11 mouse cellular contexts compared by ENCODE assay signal in genomic region chr14:46999321-47000025, GRCm38 (mm10).
DNase-seq lines count a peak whose midpoint lies in the region; ATAC-seq and TF ChIP-seq lines count a peak whose summit lies in the region.
"Had no signal": no experiment of that assay in that cellular context is flagged by ENCODE, and none has a peak within 500 bp of the region (broad histone marks: within the 10 kb centered on the region; RNA-seq: fewer than 3 reads in every experiment).

No protein-coding gene starts in this region.

- peaks cover 13% of the 10 kb centered on the region for H3K4me1 ChIP-seq in heart, adult 2 months (ENCODE audit: control insufficient read depth, insufficient read depth, low read length)
- peaks cover 50% of the 10 kb centered on the region for H3K4me1 ChIP-seq in heart, embryonic 10.5 days
- peaks cover 18% of the 10 kb centered on the region; the same call in 1 of the 2 replicates for H3K4me1 ChIP-seq in heart, postnatal 0 days (ENCODE audit: control insufficient read depth, insufficient read depth)
- H3K4me1 ChIP-seq in midbrain, embryonic 11.5 days (ENCODE audit: control insufficient read depth, insufficient read depth, low read length), result no peaks in the 10 kb centered on the region
- no peaks in the 10 kb centered on the region for H3K4me1 ChIP-seq in midbrain, embryonic 16.5 days (ENCODE audit: control insufficient read depth, insufficient read depth, low read length)

- H3K9ac ChIP-seq in heart, adult 2 months (ENCODE audit: low read depth, low read length), result no peak overlapping the region; the same call in 1 of the 2 replicates
- H3K9ac ChIP-seq in heart, postnatal 0 days (replicated peaks; ENCODE audit: low read depth, low read length), result no peak overlapping the region
- no peak overlapping the region for H3K9ac ChIP-seq in midbrain, embryonic 11.5 days (ENCODE audit: low read length)
- no peak overlapping the region for H3K9ac ChIP-seq in midbrain, embryonic 16.5 days (ENCODE audit: low read depth, low read length)
- H3K9ac ChIP-seq: embryonic facial prominence, embryonic 13.5 days; hindbrain, embryonic 15.5 days; neural tube, embryonic 13.5 days had no signal

- peak; percentile 62 for ATAC-seq in heart, postnatal 0 days (ENCODE audit: insufficient read depth, low read depth)
- ATAC-seq in midbrain, embryonic 11.5 days (ENCODE audit: low FRiP score), result no peak
- no peak for ATAC-seq in midbrain, embryonic 16.5 days

- H3K79me2 ChIP-seq in heart, adult 2 months (replicated peaks; ENCODE audit: control insufficient read depth, insufficient read depth, low read length), result no peaks in the 10 kb centered on the region; the same call in 1 of the 2 replicates
- H3K79me2 ChIP-seq in C2C12 (ENCODE audit: control insufficient read depth, insufficient read depth), result peaks cover 61% of the 10 kb centered on the region

- TF ChIP-seq CTCF in heart, adult 2 months (IDR thresholded peaks at IDR 0.05), result no peak
- no peak for TF ChIP-seq CTCF in C2C12 (IDR thresholded peaks at IDR 0.05; ENCODE audit: control insufficient read depth, insufficient read depth, insufficient read length)
- no peak for TF ChIP-seq CTCF in heart, postnatal 0 days (IDR thresholded peaks at IDR 0.05; ENCODE audit: low read depth)

- H3K27ac ChIP-seq in heart, adult 2 months, result peak overlapping the region; percentile 86
- no peak overlapping the region for H3K27ac ChIP-seq in heart, embryonic 10.5 days
- H3K27ac ChIP-seq in heart, postnatal 0 days (ENCODE audit: low read depth), result peak overlapping the region; percentile 65
- no peak overlapping the region for H3K27ac ChIP-seq in midbrain, embryonic 11.5 days (ENCODE audit: low read depth, low read length)
- no peak overlapping the region for H3K27ac ChIP-seq in midbrain, embryonic 16.5 days (ENCODE audit: low read length)
- H3K27ac ChIP-seq: embryonic facial prominence, embryonic 13.5 days; hindbrain, embryonic 15.5 days; neural tube, embryonic 13.5 days had no signal

- H3K79me3 ChIP-seq in C2C12 (ENCODE audit: low read depth), result peaks cover 20% of the 10 kb centered on the region

- H3K36me3 ChIP-seq in heart, adult 2 months (ENCODE audit: control insufficient read depth, insufficient read depth, low read length), result peaks cover 3% of the 10 kb centered on the region; the same call in 1 of the 2 replicates
- H3K36me3 ChIP-seq in heart, embryonic 10.5 days, result no peaks in the 10 kb centered on the region
- peaks cover 5% of the 10 kb centered on the region for H3K36me3 ChIP-seq in C2C12 (ENCODE audit: control insufficient read depth, insufficient read depth)
- H3K36me3 ChIP-seq in heart, postnatal 0 days (replicated peaks; ENCODE audit: control insufficient read depth, insufficient read depth, low read length), result no peaks in the 10 kb centered on the region
- H3K36me3 ChIP-seq in midbrain, embryonic 11.5 days (ENCODE audit: control insufficient read depth, insufficient read depth, low read length), result no peaks in the 10 kb centered on the region
- H3K36me3 ChIP-seq in midbrain, embryonic 16.5 days (ENCODE audit: control insufficient read depth, insufficient read depth, low read length), result no peaks in the 10 kb centered on the region
- H3K36me3 ChIP-seq: embryonic facial prominence, embryonic 13.5 days; hindbrain, embryonic 15.5 days; neural tube, embryonic 13.5 days had no signal

- H3ac ChIP-seq in C2C12 (ENCODE audit: control insufficient read depth, insufficient read length, low read depth), result no peak overlapping the region

- intact Hi-C loops in heart, adult 2 months (cut with DNase I), result loop anchor here (1.0 to 5.0 kb wide), 3 partner anchors 52 to 117 kb away; partner anchors contain the start of gene Samd4

- no peak for TF ChIP-seq POLR2A in heart, adult 2 months (IDR thresholded peaks at IDR 0.05; ENCODE audit: insufficient read depth, low read depth, low read length)

- peak overlapping the region; percentile 24; the same call in 1 of the 2 replicates for H3K4me3 ChIP-seq in heart, adult 2 months
- H3K4me3 ChIP-seq in heart, embryonic 10.5 days, result no peak overlapping the region
- no peak overlapping the region for H3K4me3 ChIP-seq in C2C12 (ENCODE audit: insufficient read depth, poor library complexity, severe bottlenecking)
- H3K4me3 ChIP-seq in heart, postnatal 0 days (ENCODE audit: low read depth, low read length), result no peak overlapping the region
- no peak overlapping the region for H3K4me3 ChIP-seq in midbrain, embryonic 11.5 days (ENCODE audit: low read depth, low read length)
- H3K4me3 ChIP-seq in midbrain, embryonic 16.5 days (ENCODE audit: low read depth, low read length), result no peak overlapping the region
- H3K4me3 ChIP-seq: embryonic facial prominence, embryonic 13.5 days; hindbrain, embryonic 15.5 days; neural tube, embryonic 13.5 days had no signal

- DNase-seq in heart, adult 2 months, result peak; percentile 49 to 59
- DNase-seq in heart, embryonic 10.5 days (ENCODE audit: low spot score), result no peak
- DNase-seq in brain, adult 2 months (ENCODE audit: low read depth, low spot score), result peak; percentile 56
- DNase-seq in heart, postnatal 0 days (ENCODE audit: low spot score), result peak; percentile 66
- DNase-seq in midbrain, embryonic 11.5 days (ENCODE audit: low spot score, missing footprints), result no peak
- no peak for DNase-seq in spleen, postnatal 36 days (ENCODE audit: low spot score in 2 of 2)

- 18% methylated on average over 9 of the region's 9 CpGs for WGBS in heart, adult 2 months
- 70% methylated on average over 9 of the region's 9 CpGs for WGBS in heart, embryonic 10.5 days
- 28% methylated on average over 9 of the region's 9 CpGs for WGBS in heart, postnatal 0 days
- 73% methylated on average over 9 of the region's 9 CpGs for WGBS in midbrain, embryonic 11.5 days
- 60% methylated on average over 9 of the region's 9 CpGs for WGBS in midbrain, embryonic 16.5 days

- no peaks in the 10 kb centered on the region for H3K9me3 ChIP-seq in heart, embryonic 10.5 days
- no peaks in the 10 kb centered on the region for H3K9me3 ChIP-seq in heart, postnatal 0 days (replicated peaks; ENCODE audit: control insufficient read depth, low read length)
- no peaks in the 10 kb centered on the region for H3K9me3 ChIP-seq in midbrain, embryonic 11.5 days (ENCODE audit: control insufficient read depth, low read length)
- no peaks in the 10 kb centered on the region for H3K9me3 ChIP-seq in midbrain, embryonic 16.5 days (replicated peaks; ENCODE audit: control insufficient read depth, low read length, poor library complexity, severe bottlenecking)
- H3K9me3 ChIP-seq: embryonic facial prominence, embryonic 13.5 days; hindbrain, embryonic 15.5 days; neural tube, embryonic 13.5 days had no signal

- no peaks in the 10 kb centered on the region for H3K27me3 ChIP-seq in heart, adult 2 months (ENCODE audit: control insufficient read depth, insufficient read depth, low read length)
- no peaks in the 10 kb centered on the region for H3K27me3 ChIP-seq in heart, embryonic 10.5 days (ENCODE audit: insufficient read depth, poor library complexity, severe bottlenecking)
- H3K27me3 ChIP-seq in C2C12 (ENCODE audit: control insufficient read depth, insufficient read depth, insufficient read length), result no peaks in the 10 kb centered on the region
- no peaks in the 10 kb centered on the region for H3K27me3 ChIP-seq in heart, postnatal 0 days (ENCODE audit: control insufficient read depth, insufficient read depth, low read length)
- no peaks in the 10 kb centered on the region for H3K27me3 ChIP-seq in midbrain, embryonic 11.5 days (ENCODE audit: control insufficient read depth, insufficient read depth, low read length)
- no peaks in the 10 kb centered on the region for H3K27me3 ChIP-seq in midbrain, embryonic 16.5 days (ENCODE audit: control insufficient read depth, insufficient read depth, low read depth, low read length)
- H3K27me3 ChIP-seq: embryonic facial prominence, embryonic 13.5 days; hindbrain, embryonic 15.5 days; neural tube, embryonic 13.5 days had no signal

- peak; percentile 72; the same call in 1 of the 2 replicates for TF ChIP-seq EP300 in heart, adult 2 months (IDR thresholded peaks at IDR 0.05; ENCODE audit: insufficient read depth, low read depth, low read length)
- TF ChIP-seq EP300 in heart, postnatal 0 days (IDR thresholded peaks at IDR 0.05; ENCODE audit: low read depth), result peak; percentile 56; the same call in 1 of the 2 replicates

- H3K4me2 ChIP-seq in heart, postnatal 0 days (ENCODE audit: low read depth, low read length), result peak overlapping the region; percentile 40
- no peak overlapping the region for H3K4me2 ChIP-seq in midbrain, embryonic 11.5 days
- H3K4me2 ChIP-seq in midbrain, embryonic 16.5 days (ENCODE audit: low read length), result no peak overlapping the region
- H3K4me2 ChIP-seq: embryonic facial prominence, embryonic 13.5 days; hindbrain, embryonic 15.5 days; neural tube, embryonic 13.5 days had no signal

TF ChIP-seq in C2C12, 6 proteins besides CTCF, POLR2A, EP300 and RAD21:
- TF ChIP-seq MYOD1 (IDR thresholded peaks at IDR 0.05; ENCODE audit: control insufficient read depth, insufficient read length, low read depth), result no peak
- no peak for TF ChIP-seq USF1 (IDR thresholded peaks at IDR 0.05; ENCODE audit: low read depth)
- TF ChIP-seq FOSL1 (IDR thresholded peaks at IDR 0.05; ENCODE audit: insufficient read depth, low read length, poor library complexity, severe bottlenecking), result no peak
- TF ChIP-seq MAX (IDR thresholded peaks at IDR 0.05), result no peak
- TF ChIP-seq CEBPB (IDR thresholded peaks at IDR 0.05; ENCODE audit: low read depth), result peak; percentile 83
- no peak for TF ChIP-seq MYOG (IDR thresholded peaks at IDR 0.05; ENCODE audit: control insufficient read depth, extremely low read depth, insufficient read length)

Comparison
In these comparisons a context has a peak if more than half of its experiments do, and no peak if none do; other contexts are left out.
1. DNase-seq: peak in heart, adult 2 months (2 of 2), brain, adult 2 months (single experiment) and heart, postnatal 0 days (single experiment); none in heart, embryonic 10.5 days (single experiment), midbrain, embryonic 11.5 days (single experiment) and spleen, postnatal 36 days (0 of 2).
2. H3K27ac ChIP-seq: peak in heart, adult 2 months (single experiment) and heart, postnatal 0 days (single experiment); none in heart, embryonic 10.5 days (single experiment), midbrain, embryonic 11.5 days (single experiment) and midbrain, embryonic 16.5 days (single experiment).